Comparison of ENCODE assay signal across 1 mouse cellular context in genomic region chr13:55650098-55650497, GRCm38 (mm10).
TF ChIP-seq lines count a peak whose summit lies in the region.

No protein-coding gene starts in this region.

TF ChIP-seq in MEL, 35 proteins besides CTCF, POLR2A, EP300 and RAD21 (continued from another document):
- TF ChIP-seq USF2 (IDR thresholded peaks at IDR 0.05; ENCODE audit: borderline replicate concordance in 1 of 2, insufficient read depth in 1 of 2, low read depth in 1 of 2, low read length in 2 of 2) (no peak), JUND (IDR thresholded peaks at IDR 0.05; ENCODE audit: low read depth, low read length) (no peak), ELF1 (IDR thresholded peaks at IDR 0.05; ENCODE audit: low read depth, low read length) (no peak), MYB (IDR thresholded peaks at IDR 0.05; ENCODE audit: low read depth, low read length) (no peak), ZC3H11A (IDR thresholded peaks at IDR 0.05; ENCODE audit: low read depth, low read length) (no peak), ZNF384 (IDR thresholded peaks at IDR 0.05; ENCODE audit: low read depth, low read length) (no peak), ZKSCAN1 (IDR thresholded peaks at IDR 0.05; ENCODE audit: low read depth, low read length) (no peak), CHD1 (IDR thresholded peaks at IDR 0.05; ENCODE audit: low read depth, low read length) (no peak), TCF12 (IDR thresholded peaks at IDR 0.05; ENCODE audit: low read depth, low read length) (no peak), SIN3A (IDR thresholded peaks at IDR 0.05; ENCODE audit: low read length) (no peak), TBP (IDR thresholded peaks at IDR 0.05; ENCODE audit: low read depth, low read length) (no peak)
